Mouse (Mus musculus): ENCODE data around the gene Olfr1029. TPM values are rescaled to one million over a fixed set of nuclear protein-coding genes. Genes with fewer than 3 reads are reported as not detected.
"Not testable (repeated sequence)": the region's sequence is repeated elsewhere in the genome, so short reads cannot be mapped to it uniquely, and the experiment has no call there.

Gene Olfr1029
- total RNA-seq (2021) = not detected
- long read RNA-seq, experiment 1 = 0 reads
- long read RNA-seq, experiment 2 = 0 reads

DNA sequence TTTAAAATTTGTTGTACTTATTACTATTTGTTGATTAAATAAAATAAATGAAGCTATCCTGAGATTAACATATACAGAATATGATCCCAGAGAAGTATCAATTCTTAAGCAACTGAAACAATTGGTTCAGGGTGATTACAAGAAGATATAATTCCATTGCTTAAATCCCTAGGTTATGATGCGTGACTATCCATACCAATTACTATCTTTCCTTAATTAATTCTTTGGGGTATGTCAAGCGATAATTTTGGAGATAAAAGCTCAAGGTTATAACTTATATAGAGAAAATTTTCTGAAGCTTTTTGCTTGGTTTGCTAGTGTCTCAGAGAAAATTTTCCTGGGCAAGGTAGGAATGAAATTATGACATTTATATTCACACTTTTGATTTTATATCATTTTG lies at the start of gene Olfr1029:
Gene Olfr1029, plus strand, starts transcription at position 301 of the 400 bp plus-strand sequence.
- intact Hi-C loops (cut with DNase I) = no loop called here
- DNase-seq = no peak

DNA sequence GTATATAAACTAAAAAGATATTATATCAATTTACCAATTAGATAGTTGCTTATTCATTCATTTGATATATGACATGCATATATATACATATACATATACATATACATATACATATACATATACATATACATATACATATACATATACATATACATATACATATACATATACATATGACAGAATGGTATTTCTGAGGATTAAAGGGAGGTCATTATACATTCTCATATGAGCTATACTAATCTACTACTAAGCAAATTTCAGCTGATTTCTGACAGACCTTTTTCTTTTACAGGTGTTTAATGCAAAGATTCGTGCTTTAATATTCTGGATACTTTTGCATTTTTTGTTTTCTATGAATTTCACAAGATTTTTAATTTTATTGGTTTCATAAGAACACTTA lies 23.6 kb upstream of the Olfr1029 start, which contains the start of gene Olfr1028:
Gene Olfr1028, plus strand, starts transcription at position 301 of the 400 bp plus-strand sequence.
- DNase-seq = no peak
- intact Hi-C loops (cut with DNase I) = no loop called here

DNA sequence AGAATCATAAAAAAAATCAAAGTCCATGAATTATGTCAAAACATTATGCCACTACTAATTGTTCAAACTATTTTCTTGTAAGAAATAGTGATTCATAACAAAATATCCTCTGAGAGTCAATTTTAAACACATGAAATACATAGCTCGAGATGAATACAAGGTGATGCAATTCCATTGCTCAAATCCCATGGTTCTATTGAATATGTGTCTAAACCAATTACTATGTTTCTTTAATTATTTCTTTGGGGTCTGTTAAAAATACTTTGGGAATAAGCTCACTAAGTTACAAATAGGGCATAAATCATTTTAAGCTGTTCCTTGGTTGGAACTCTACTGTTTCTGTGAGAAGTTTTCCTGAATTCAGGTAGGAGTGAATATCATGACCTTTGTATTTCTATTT lies 5.3 kb downstream of the Olfr1029 start, which contains the start of gene Olfr1030:
Gene Olfr1030, plus strand, starts transcription at position 301 of the 400 bp plus-strand sequence.
- intact Hi-C loops (cut with DNase I) = no loop called here
- no peak for DNase-seq

DNA sequence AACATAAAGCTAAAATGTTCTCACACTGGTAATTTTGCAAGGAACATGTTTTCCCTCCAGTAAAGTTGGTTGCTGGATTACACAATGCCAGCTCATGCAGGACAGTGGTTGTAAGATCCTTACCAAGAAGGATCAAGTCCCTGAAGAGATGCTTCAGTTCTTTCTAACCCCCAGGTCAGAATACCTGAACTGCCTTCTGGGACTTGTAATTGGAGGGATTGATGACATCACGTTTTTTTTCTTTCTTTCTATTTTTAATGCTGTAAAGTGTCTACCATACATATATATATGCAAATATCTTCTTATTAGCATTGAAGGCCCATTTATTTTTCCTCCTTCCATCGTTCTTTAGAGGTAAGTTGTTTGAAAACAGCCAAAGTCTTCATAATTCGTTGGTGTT lies 16.3 kb downstream of the Olfr1029 start, which contains the start of gene Olfr1031:
Gene Olfr1031, plus strand, starts transcription at position 301 of the 400 bp plus-strand sequence.
- intact Hi-C loops (cut with DNase I) = no loop called here
- DNase-seq = no peak

DNA sequence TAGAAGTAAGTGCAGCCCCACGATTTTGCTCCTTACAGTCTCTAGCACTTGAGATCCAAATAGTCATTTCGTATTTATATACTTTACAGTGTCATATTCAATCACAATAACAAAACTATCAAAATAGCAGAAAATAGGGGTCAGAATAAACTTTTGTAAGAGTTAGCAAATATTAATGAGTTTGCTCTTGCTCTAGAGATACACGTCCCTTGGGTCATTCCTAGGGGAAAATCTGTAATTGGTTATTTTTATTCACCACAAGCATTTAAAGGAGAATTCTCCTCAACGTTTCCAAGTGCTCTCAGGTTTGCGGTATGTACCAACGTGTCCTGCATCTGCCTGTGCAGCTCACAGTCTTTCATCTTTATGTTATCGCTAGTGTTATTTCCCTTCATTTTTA lies 31.5 kb downstream of the Olfr1029 start, which contains the start of gene Olfr1032:
Gene Olfr1032, plus strand, starts transcription at position 301 of the 400 bp plus-strand sequence.
- intact Hi-C loops (cut with DNase I) = no loop called here
- no peak for DNase-seq

DNA sequence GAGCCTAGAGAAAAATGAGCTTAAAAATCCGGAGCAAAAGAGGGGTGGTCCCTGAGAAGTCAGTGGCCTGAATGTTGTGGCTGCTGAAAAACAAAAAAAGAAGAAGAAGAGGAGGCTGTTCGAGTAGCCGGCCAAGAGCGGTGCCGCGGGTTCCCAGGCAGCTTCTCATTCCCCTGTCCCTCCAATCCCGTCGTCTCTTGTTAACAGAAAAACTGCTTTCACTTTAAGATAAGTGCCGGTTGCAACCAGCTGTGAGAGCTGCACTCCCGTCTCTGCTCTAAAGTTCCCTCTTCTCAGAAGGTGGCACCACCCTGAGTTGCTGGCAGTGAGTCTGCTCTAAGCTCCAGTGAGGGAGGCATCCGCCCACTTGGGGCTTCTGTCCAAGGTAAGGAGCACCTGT lies 46.7 kb downstream of the Olfr1029 start, which contains the start of gene Olfr1033:
Gene Olfr1033, plus strand, starts transcription at position 228 of the 400 bp plus-strand sequence.
- intact Hi-C loops (cut with DNase I) = not testable (repeated sequence)
- peak; percentile 20 to 23 for DNase-seq

DNA sequence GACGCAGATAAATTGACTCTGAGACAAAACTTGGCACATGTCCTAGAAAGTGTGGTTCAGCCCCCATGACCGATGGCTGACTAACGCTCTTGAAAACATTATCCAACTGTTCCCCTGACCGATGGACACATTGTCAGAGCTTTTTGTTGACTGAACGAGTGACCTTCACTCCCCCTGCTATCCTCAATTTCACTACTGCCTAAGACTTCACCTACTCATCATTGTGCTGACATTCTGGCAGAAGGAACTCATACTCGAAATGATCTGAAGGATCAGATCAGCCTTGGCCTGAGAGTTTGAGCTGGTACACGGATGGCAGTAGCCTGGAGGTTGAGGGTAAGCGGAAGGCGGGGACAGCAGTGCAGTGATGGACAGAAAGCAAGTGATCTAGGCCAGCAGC lies 47.8 kb downstream of the Olfr1029 start:
- DNase-seq; intact Hi-C loops (cut with DNase I): not testable (repeated sequence)

Other genes starting within 250 kb of the Olfr1029 start
- not detected for gene Olfr1012, start 211.1 kb upstream of the Olfr1029 start, total RNA-seq (2021)
- not detected for gene Olfr1013, start 206.8 kb upstream of the Olfr1029 start, total RNA-seq (2021)
- not detected for gene Olfr1014, start 201.2 kb upstream of the Olfr1029 start, total RNA-seq (2021)
- gene Olfr1015, start 191.9 kb upstream of the Olfr1029 start, total RNA-seq (2021) = not detected
- gene Olfr1016, start 171.4 kb upstream of the Olfr1029 start, total RNA-seq (2021) = not detected
- not detected for gene Olfr1018, start 155.4 kb upstream of the Olfr1029 start, total RNA-seq (2021)
- not detected for gene Olfr1019, start 128.4 kb upstream of the Olfr1029 start, total RNA-seq (2021)
- not detected for gene Olfr1020, start 126.9 kb upstream of the Olfr1029 start, total RNA-seq (2021)
- not detected for gene Olfr1022, start 105.3 kb upstream of the Olfr1029 start, total RNA-seq (2021)
- gene Olfr1023, start 88.3 kb upstream of the Olfr1029 start, total RNA-seq (2021) = not detected
- gene Olfr1024, start 68.8 kb upstream of the Olfr1029 start, total RNA-seq (2021) = not detected
- not detected for gene Olfr1025-ps1, start 58.7 kb upstream of the Olfr1029 start, total RNA-seq (2021)
- not detected for gene Olfr1026, start 52.3 kb upstream of the Olfr1029 start, total RNA-seq (2021)
- not detected for gene Olfr1028, start 23.5 kb upstream of the Olfr1029 start, total RNA-seq (2021)
- gene Olfr1030, start 5.4 kb downstream of the Olfr1029 start, total RNA-seq (2021) = not detected
- gene Olfr1031, start 16.4 kb downstream of the Olfr1029 start, total RNA-seq (2021) = not detected
- not detected for gene Olfr1032, start 31.6 kb downstream of the Olfr1029 start, total RNA-seq (2021)
- gene Olfr1033, start 46.7 kb downstream of the Olfr1029 start, total RNA-seq (2021) = 1 to 10 TPM; 3.4 to 7.1 TPM
- under 1 TPM; 0.10 to 0.29 TPM for gene Olfr1034, start 72.0 kb downstream of the Olfr1029 start, total RNA-seq (2021)
- not detected for gene Olfr1036, start 100.1 kb downstream of the Olfr1029 start, total RNA-seq (2021)
- gene Olfr1037, start 113.5 kb downstream of the Olfr1029 start, total RNA-seq (2021) = not detected
- gene Olfr1039, start 162.0 kb downstream of the Olfr1029 start, total RNA-seq (2021) = not detected
- gene Olfr1040, start 172.8 kb downstream of the Olfr1029 start, total RNA-seq (2021) = not detected
- not detected for gene Olfr1042, start 187.9 kb downstream of the Olfr1029 start, total RNA-seq (2021)
- gene Olfr1043, start 193.6 kb downstream of the Olfr1029 start, total RNA-seq (2021) = not detected
- not detected for gene Olfr1044, start 203.9 kb downstream of the Olfr1029 start, total RNA-seq (2021)
- not detected for gene Olfr52, start 211.8 kb downstream of the Olfr1029 start, total RNA-seq (2021)
- gene Olfr1045, start 229.1 kb downstream of the Olfr1029 start, total RNA-seq (2021) = not detected
- gene Olfr1046, start 245.4 kb downstream of the Olfr1029 start, total RNA-seq (2021) = not detected

Measured in heart, postnatal 14 days (tissue).